Mouse (Mus musculus) MEL (cell line): ENCODE measurements around the gene Pacsin1. TPM values are rescaled to one million over a fixed set of nuclear protein-coding genes. Genes with fewer than 3 reads are reported as not detected.
A peak's percentile ranks its signal among the peaks of the same experiment; 100 is the strongest.
"Not testable (repeated sequence)": the region's sequence is repeated elsewhere in the genome, so short reads cannot be mapped to it uniquely, and the experiment has no call there.

Source experiments
- DNase-seq: peaks from one replicate; pipeline ENCODE4 v3.0.0; 2011; ENCODE audit warnings: low read depth, low spot score
- H3K27ac ChIP-seq: 2 replicates; pipeline ENCODE4 v1.5.1; 2012; ENCODE audit warnings: low read depth, mild to moderate bottlenecking, control low read depth, low read length, moderate library complexity; ENCODE audit not compliant: control insufficient read depth
- H3K27me3 ChIP-seq, 2 experiments: fragments of 150-350 bp in 1 of 2; sonication (generic) in 1 of 2; 2 replicates each; pipeline ENCODE4 v1.6.1; 2012; ENCODE audit warnings: low read length in 2 of 2, mild to moderate bottlenecking in 2 of 2, improper control_type of control experiment in 1 of 2, moderate library complexity in 1 of 2; ENCODE audit not compliant: insufficient read depth in 2 of 2, control insufficient read depth in 1 of 2
- H3K36me3 ChIP-seq, 2 experiments: 2 replicates each; pipeline ENCODE4 v1.6.1; 2012 to 2014; ENCODE audit warnings: low read length in 2 of 2, improper control_type of control experiment in 1 of 2, inconsistent platforms in 1 of 2, mild to moderate bottlenecking in 1 of 2; ENCODE audit not compliant: insufficient read depth in 2 of 2, control insufficient read depth in 1 of 2
- H3K4me1 ChIP-seq, 2 experiments: fragments of 150-350 bp in 1 of 2; sonication (generic) in 1 of 2; 2 replicates each; pipeline ENCODE4 v1.6.1; 2012; ENCODE audit warnings: low read length in 2 of 2, improper control_type of control experiment in 1 of 2, mild to moderate bottlenecking in 1 of 2; ENCODE audit not compliant: insufficient read depth in 2 of 2, control insufficient read depth in 1 of 2
- H3K4me3 ChIP-seq, 2 experiments: fragments of 150-350 bp in 1 of 2; sonication (generic) in 1 of 2; 2 replicates each; pipeline ENCODE4 v1.5.1; 2012; ENCODE audit warnings: low read depth in 2 of 2, low read length in 2 of 2, mild to moderate bottlenecking in 2 of 2, moderate library complexity in 2 of 2, control low read depth in 1 of 2, improper control_type of control experiment in 1 of 2; ENCODE audit not compliant: control insufficient read depth in 1 of 2, insufficient read depth in 1 of 2
- H3K79me2 ChIP-seq: 2 replicates; pipeline ENCODE4 v1.6.1; 2012; ENCODE audit warnings: mild to moderate bottlenecking, low read length, moderate library complexity; ENCODE audit not compliant: control insufficient read depth, poor library complexity, insufficient read depth
- H3K9ac ChIP-seq: 2 replicates; pipeline ENCODE4 v1.6.1; 2012; ENCODE audit warnings: low read depth, mild to moderate bottlenecking, control low read depth, low read length, moderate library complexity; ENCODE audit not compliant: control insufficient read depth, poor library complexity, severe bottlenecking
- H3K9me3 ChIP-seq: fragments of 150-350 bp; sonication (generic); replicated peaks from 2 replicates; pipeline ENCODE4 v1.6.1; 2012; ENCODE audit warnings: mild to moderate bottlenecking, low read length, improper control_type of control experiment, moderate library complexity; ENCODE audit not compliant: insufficient read depth
- BHLHE40 ChIP-seq: IDR thresholded peaks from 2 replicates; pipeline ENCODE4 v1.6.1; 2012; ENCODE audit warnings: low read depth, mild to moderate bottlenecking, inconsistent platforms, low read length, improper control_type of control experiment, borderline replicate concordance
- CHD1 ChIP-seq: IDR thresholded peaks from 2 replicates; pipeline ENCODE4 v1.6.1; 2012; ENCODE audit warnings: low read depth, mild to moderate bottlenecking, inconsistent platforms, low read length, improper control_type of control experiment
- CHD2 ChIP-seq: IDR thresholded peaks from 2 replicates; pipeline ENCODE4 v1.6.1; 2011; ENCODE audit warnings: low read length, improper control_type of control experiment
- CTCF ChIP-seq, 3 experiments: IDR thresholded peaks in 2 of 3; conservative IDR thresholded peaks in 1 of 3; 2 replicates each; pipeline ENCODE4 v1.5.1; 2011 to 2012; ENCODE audit warnings: low read length in 3 of 3, low read depth in 2 of 3, mild to moderate bottlenecking in 2 of 3, improper control_type of control experiment in 1 of 3, inconsistent platforms in 1 of 3, mixed read lengths in 1 of 3, moderate library complexity in 1 of 3; ENCODE audit not compliant: control insufficient read depth in 1 of 3, insufficient read depth in 1 of 3, poor library complexity in 1 of 3, severe bottlenecking in 1 of 3
- E2F4 ChIP-seq: IDR thresholded peaks from 2 replicates; pipeline ENCODE4 v1.6.1; 2011; ENCODE audit warnings: low read depth, low read length, improper control_type of control experiment, borderline replicate concordance
- ELF1 ChIP-seq: IDR thresholded peaks from 2 replicates; pipeline ENCODE4 v1.6.1; 2014; ENCODE audit warnings: low read depth, mild to moderate bottlenecking, inconsistent platforms, low read length, improper control_type of control experiment, moderate library complexity
- KAT2A ChIP-seq: conservative IDR thresholded peaks from 2 replicates; pipeline ENCODE4 v1.6.1; 2012; ENCODE audit warnings: low read depth, low read length, improper control_type of control experiment, inconsistent platforms
- MAZ ChIP-seq: IDR thresholded peaks from 2 replicates; pipeline ENCODE4 v1.6.1; 2012; ENCODE audit warnings: low read depth, mild to moderate bottlenecking, inconsistent platforms, low read length, improper control_type of control experiment
- MXI1 ChIP-seq: IDR thresholded peaks from 2 replicates; pipeline ENCODE4 v1.6.1; 2011; ENCODE audit warnings: mild to moderate bottlenecking, low read depth, low read length, improper control_type of control experiment
- NRF1 ChIP-seq: IDR thresholded peaks from 2 replicates; pipeline ENCODE4 v1.6.1; 2014; ENCODE audit warnings: low read depth, mild to moderate bottlenecking, inconsistent platforms, low read length, improper control_type of control experiment, moderate library complexity; ENCODE audit not compliant: poor library complexity, insufficient read depth, severe bottlenecking
- POLR2A ChIP-seq, 2 experiments: IDR thresholded peaks; 2 replicates each; pipeline ENCODE4 v1.6.1; 2011 to 2012; ENCODE audit warnings: low read length in 2 of 2, mild to moderate bottlenecking in 2 of 2, control low read depth in 1 of 2, improper control_type of control experiment in 1 of 2, low read depth in 1 of 2, moderate library complexity in 1 of 2; ENCODE audit not compliant: control insufficient read depth in 1 of 2, insufficient read depth in 1 of 2, poor library complexity in 1 of 2
- RAD21 ChIP-seq: IDR thresholded peaks from 2 replicates; pipeline ENCODE4 v1.6.1; 2011; ENCODE audit warnings: mild to moderate bottlenecking, low read depth, low read length, improper control_type of control experiment
- SIN3A ChIP-seq: IDR thresholded peaks from 2 replicates; pipeline ENCODE4 v1.6.1; 2012; ENCODE audit warnings: low read length, improper control_type of control experiment, inconsistent platforms
- TCF12 ChIP-seq: IDR thresholded peaks from 2 replicates; pipeline ENCODE4 v1.6.1; 2014; ENCODE audit warnings: low read depth, mild to moderate bottlenecking, inconsistent platforms, low read length, improper control_type of control experiment, moderate library complexity
- USF2 ChIP-seq, 2 experiments: IDR thresholded peaks; 2 replicates each; pipeline ENCODE4 v1.6.1; 2011 to 2012; ENCODE audit warnings: improper control_type of control experiment in 2 of 2, low read length in 2 of 2, borderline replicate concordance in 1 of 2, inconsistent platforms in 1 of 2, low read depth in 1 of 2, mild to moderate bottlenecking in 1 of 2; ENCODE audit not compliant: insufficient read depth in 1 of 2
- ZMIZ1 ChIP-seq: IDR thresholded peaks from 2 replicates; pipeline ENCODE4 v1.6.1; 2012; ENCODE audit warnings: low read depth, mild to moderate bottlenecking, inconsistent platforms, low read length, improper control_type of control experiment, moderate library complexity
- ZNF384 ChIP-seq: IDR thresholded peaks from 2 replicates; pipeline ENCODE4 v1.6.1; 2012; ENCODE audit warnings: low read depth, mild to moderate bottlenecking, inconsistent platforms, low read length, improper control_type of control experiment
- polyA plus RNA-seq, 2 experiments: library from polyadenylated mRNA; stranded (reverse) in 1 of 2; unstranded in 1 of 2; fragments of >175 nt in 1 of 2; fragments of >200 nt in 1 of 2; gene quantifications; 2 replicates each; pipeline versions ENCODE4 v1.2.1 to v1.2.4; 2012; ENCODE audit warnings: low replicate concordance in 2 of 2, low read depth in 1 of 2; ENCODE audit not compliant: insufficient read length in 2 of 2, insufficient read depth in 1 of 2, missing spikeins in 1 of 2
- total RNA-seq: library from RNA; depleted of rRNA; stranded (reverse); fragments of 300-350 nt; gene quantifications from 2 replicates; pipeline ENCODE4 v1.2.3, GENCODE M21; 2012

The Pacsin1 gene
- total and polyA plus RNA-seq, 3 experiments = 0.17 TPM; not detected in 2

GRCm38 (mm10) chr17:27634871-27635574 lies 20.3 kb upstream of the Pacsin1 start, which contains the start of gene RPS10-NUDT3 (continued):
- no peak for TF ChIP-seq BHLHE40
- TF ChIP-seq TCF12 = peak; percentile 85
- peak; percentile 92 for TF ChIP-seq ELF1

- H3K36me3 ChIP-seq = peaks cover 11 to 13% of the 10 kb centered on the region in 2 experiments
- H3K4me1 ChIP-seq, H3K9me3 ChIP-seq, H3K27me3 ChIP-seq, DNase-seq: not testable (repeated sequence)
- H3K9ac ChIP-seq = peak overlapping the region; percentile 83
- H3K4me3 ChIP-seq = peak overlapping the region; percentile 72 to 73
- H3K79me2 ChIP-seq = peaks cover 40% of the 10 kb centered on the region
- H3K27ac ChIP-seq = peak overlapping the region; percentile 71
- TF ChIP-seq ZNF384 = peak; percentile 97; the same call in 1 of the 2 replicates
Observed at GRCm38 (mm10) chr17:27635575-27635903, 19.8 kb upstream of the Pacsin1 start.

DNA sequence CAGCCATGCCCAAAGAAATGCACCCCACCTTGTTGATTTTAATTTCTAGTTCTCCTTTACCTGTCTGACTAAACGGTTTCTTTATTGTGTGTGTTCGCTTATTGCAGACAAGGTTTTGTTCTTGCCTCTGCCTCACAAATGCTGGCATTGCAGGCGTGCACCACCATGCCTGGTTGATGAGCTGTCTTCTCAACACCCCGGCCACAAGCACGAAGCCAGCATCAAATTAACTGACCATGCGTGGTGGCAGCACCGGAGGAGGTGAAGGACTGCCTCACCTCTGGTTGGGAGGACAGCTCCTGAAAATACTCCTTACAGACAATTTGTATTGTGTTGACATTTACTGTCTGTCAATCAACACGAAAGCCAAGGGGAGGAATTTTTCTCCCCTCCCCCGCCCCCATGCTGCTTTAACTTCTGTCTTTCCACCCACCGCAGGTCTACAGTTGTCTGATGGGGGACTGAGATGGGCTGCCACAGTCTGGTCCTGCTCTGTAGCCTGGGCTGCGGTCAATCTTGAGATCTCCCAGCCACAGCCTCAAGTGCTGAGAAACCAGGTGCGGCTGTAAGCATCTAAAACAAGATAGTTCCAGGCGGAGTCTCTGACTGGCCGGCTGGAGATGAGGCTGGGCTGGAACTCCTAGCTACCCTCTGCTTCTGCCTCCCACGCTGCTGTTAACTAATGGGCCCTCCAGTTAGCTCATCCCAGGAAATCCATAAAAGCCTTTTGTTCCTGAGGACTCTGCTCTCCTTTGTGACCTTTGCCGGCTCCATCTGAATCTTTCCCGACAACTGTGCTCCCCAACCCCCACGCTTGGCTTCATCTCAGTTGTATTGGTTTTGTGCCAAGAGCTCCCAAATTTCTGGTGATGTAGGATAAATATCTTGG lies 18.9 kb upstream of the Pacsin1 start, which contains the start of gene Rps10:
TSS of gene Rps10 (minus strand) at position 538 of the 889 bp plus-strand sequence.
- no peaks in the 10 kb centered on the region for H3K27me3 ChIP-seq
- H3K36me3 ChIP-seq = peaks cover 6 to 13% of the 10 kb centered on the region in 2 experiments
- H3K9me3 ChIP-seq = no peaks in the 10 kb centered on the region
- TF ChIP-seq E2F4 (no peak), USF2 (IDR thresholded peaks at IDR 0.05; ENCODE audit: borderline replicate concordance in 1 of 2, insufficient read depth in 1 of 2, low read depth in 1 of 2, low read length in 2 of 2) (no peak), RAD21 (no peak), SIN3A (no peak), CHD1 (no peak), MAZ (no peak), CTCF (IDR thresholded peaks at IDR 0.05 in 2 of 3, conservative IDR thresholded peaks at IDR 0.05 in 1 of 3; ENCODE audit: control insufficient read depth in 1 of 3, insufficient read depth in 1 of 3, low read depth in 2 of 3, low read length in 3 of 3, poor library complexity in 1 of 3, severe bottlenecking in 1 of 3) (no peak), MXI1 (no peak), TCF12 (no peak), KAT2A (no peak), CHD2 (no peak), ZMIZ1 (no peak), NRF1 (no peak), POLR2A (IDR thresholded peaks at IDR 0.05; ENCODE audit: control insufficient read depth in 1 of 2, insufficient read depth in 1 of 2, low read depth in 1 of 2, low read length in 2 of 2, poor library complexity in 1 of 2) (no peak)
- TF ChIP-seq, all 39 proteins: peak for 0
- Histone ChIP-seq H3K4me3 (peak within 1 kb of the TSS; percentile 72 to 73), H3K27ac (peak within 1 kb of the TSS; percentile 71), H3K9ac (peak within 1 kb of the TSS; percentile 83), H3K79me2 (peaks cover 38% of the 10 kb centered on the region), H3K4me1 (peaks cover 0 to 5% of the 10 kb centered on the region in 2 experiments; a peak in 1 of 4 replicates)
- DNase-seq = no peak
